Mouse (Mus musculus) lung, adult 18-20 months (tissue): ENCODE data around the gene Fancl.

ENCODE experiments used
- DNase-seq, 2 experiments: peaks; one replicate each; pipeline ENCODE4 v3.0.0; 2022; ENCODE audit warnings: mixed read lengths in 2 of 2

Gene Fancl

DNA sequence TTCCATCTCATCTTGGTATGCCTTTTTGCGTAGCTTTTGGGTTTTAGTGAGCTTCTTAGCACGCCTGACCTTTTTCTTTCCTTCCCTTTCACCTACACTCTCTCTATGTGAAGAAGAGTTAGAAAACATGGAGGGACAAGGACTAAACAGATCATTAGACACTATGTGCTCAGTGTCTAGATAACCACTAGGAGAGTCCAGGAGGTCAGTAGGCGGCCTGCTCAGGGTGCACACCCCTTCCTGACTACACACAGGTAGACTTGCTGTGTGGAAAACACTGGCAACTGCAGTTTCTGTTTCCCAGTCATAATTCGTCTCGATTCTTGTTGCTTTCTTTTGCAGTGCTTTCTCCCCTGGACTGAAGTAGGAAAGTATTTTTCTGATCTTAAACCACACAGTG lies 110.0 kb downstream of the Fancl start:
- no peak for DNase-seq

DNA sequence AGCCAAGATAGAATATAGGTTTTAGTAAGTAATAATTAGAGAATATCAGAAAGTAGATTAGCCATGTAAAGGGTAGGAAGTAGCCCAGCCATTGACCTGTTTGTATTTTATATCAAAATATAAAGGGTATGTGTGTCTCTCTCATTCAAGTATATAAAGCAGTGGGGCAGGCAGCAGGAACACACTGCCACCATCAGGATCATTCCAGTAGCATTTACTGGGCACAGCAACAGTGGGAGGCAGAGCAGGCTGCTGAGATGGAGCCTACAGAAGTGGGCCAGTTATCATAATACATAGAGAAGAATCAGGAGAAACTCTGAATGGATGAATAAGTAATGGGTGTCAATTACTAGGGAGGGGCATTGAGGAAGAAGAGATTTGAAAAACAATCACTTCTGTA lies 127.7 kb downstream of the Fancl start:
- no peak for DNase-seq

DNA sequence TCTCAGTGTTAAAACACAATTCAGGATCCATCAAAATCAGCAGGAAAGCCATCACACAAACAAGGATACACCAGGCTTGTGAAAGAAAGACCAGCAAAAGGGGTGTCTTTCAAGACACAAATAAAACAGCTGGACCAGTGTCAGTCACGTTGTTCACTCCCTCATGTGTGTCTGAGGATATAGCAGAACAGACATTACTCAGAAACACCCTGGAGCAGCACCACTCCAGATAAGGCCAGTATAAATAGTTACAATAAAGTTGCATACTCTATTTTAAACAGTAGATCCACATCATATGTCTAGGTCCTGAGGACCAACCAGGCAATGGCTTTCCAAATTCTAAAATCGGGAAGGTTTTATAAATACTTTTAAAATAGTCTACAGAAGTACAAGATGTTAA lies 130.2 kb downstream of the Fancl start:
- DNase-seq = no peak

DNA sequence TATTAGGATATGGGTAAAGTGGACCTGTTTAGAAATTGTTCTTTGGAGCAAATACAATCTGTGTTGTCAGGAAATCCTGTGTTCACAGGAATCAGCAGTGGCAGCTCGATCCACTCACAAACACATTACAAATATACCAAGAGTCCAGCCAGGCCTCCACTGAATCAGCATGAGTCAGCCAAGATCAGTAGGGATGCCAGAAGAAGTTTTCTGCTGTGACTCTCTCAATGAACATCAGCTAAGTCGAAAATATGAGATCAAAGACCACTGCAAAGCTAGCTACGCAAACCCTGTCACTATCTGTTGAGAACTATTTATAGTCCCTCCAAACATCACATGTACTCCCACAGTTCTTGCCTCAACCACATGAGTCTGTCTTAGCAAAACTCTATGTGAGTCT lies 133.1 kb downstream of the Fancl start:
- peak in 1 of 2 experiments; percentile 7 for DNase-seq
